Mouse (Mus musculus): ENCODE results near the gene Tent5c. TPM values are rescaled to one million over a fixed set of nuclear protein-coding genes. Genes with fewer than 3 reads are reported as not detected.
"Not testable (repeated sequence)": the region's sequence is repeated elsewhere in the genome, so short reads cannot be mapped to it uniquely, and the experiment has no call there.

Tent5c gene
- polyA plus RNA-seq, 2 experiments: 44.1 to 73.8 TPM

DNA sequence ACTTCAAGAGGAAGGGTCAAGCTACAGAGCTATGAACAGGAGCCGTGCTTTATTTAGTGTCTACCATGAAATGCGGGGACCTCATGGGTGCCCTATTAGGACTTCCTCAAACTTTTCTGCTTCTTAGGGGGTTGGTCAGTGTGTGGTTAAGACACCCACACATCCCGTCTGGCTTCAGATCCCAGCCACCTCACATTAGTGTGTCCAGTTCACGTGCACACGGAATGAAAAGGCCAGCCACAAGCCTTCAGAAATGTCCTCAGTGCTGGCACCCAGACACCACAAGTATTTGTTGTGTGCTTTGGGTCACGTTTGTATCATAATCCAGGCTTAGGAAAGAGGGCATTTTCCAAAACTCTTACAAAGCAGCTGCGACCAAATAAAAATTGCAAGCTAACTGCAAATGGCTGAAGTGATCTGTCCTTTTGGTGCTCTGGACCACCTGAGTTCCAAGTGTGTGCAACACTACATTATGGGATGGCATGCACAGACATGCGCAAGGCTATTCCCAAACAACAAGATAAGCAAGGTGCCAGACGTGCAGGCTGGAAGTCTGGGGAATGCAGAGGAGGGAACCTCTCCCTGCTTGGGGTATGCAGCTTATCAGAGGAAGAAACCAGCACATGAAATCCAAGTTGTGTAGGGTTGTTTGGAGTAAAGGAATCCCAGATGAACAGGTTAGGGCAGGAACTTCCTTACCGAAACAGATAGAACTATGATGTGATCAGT, 69.0 kb downstream of the Tent5c start:
- Histone ChIP-seq H3K9ac (replicated peaks) (no peak overlapping the region), H3K4me1 (replicated peaks; ENCODE audit: control insufficient read depth in 2 of 2, insufficient read depth in 2 of 2, low read length in 1 of 2) (peaks cover 4 to 6% of the 10 kb centered on the region in 2 experiments; a peak in 3 of 4 replicates), H3K4me2 (ENCODE audit: low read depth) (no peak overlapping the region), H3K9me3 (ENCODE audit: control insufficient read depth, low read length) (no peaks in the 10 kb centered on the region), H3K27me3 (ENCODE audit: control insufficient read depth, insufficient read depth, low read length) (no peaks in the 10 kb centered on the region), H3K4me3 (ENCODE audit: insufficient read depth in 1 of 2, low read depth in 2 of 2, low read length in 2 of 2) (no peak overlapping the region), H3K27ac (no peak overlapping the region), H3K36me3 (replicated peaks; ENCODE audit: control insufficient read depth, insufficient read depth, low read depth) (no peaks in the 10 kb centered on the region)
- no peak for ATAC-seq (ENCODE audit: insufficient read depth)
- 57% methylated on average over 10 of the region's 10 CpGs for WGBS (ENCODE audit: insufficient replicate concordance)
- TF ChIP-seq CTCF (IDR thresholded peaks at IDR 0.05; ENCODE audit: low read depth): no peak
- no peak for TF ChIP-seq EP300 (IDR thresholded peaks at IDR 0.05; ENCODE audit: low read depth)
- no peak for DNase-seq (ENCODE audit: low read depth in 3 of 3, low spot score in 3 of 3)

DNA sequence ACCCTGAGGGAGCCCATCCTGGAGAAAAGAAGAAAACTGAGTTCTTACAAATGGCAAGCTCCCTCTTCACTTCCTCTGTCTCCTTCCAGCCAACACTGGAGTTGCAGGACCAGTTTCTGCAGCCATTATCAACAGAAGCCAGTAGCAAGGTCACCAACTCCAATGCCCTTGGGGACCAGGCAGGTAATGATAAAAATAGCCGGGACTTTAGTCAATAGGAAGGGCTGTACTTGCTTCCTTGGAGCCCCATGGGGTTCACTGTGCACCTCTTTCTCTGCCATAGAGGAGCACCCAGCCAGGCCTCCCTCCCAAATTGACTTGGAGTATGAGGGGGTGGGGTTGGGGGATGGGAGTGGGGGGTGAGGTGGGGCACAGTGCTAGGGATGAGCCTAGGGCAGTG, 70.7 kb downstream of the Tent5c start:
- H3K9me3 ChIP-seq (ENCODE audit: control insufficient read depth, low read length): no peaks in the 10 kb centered on the region
- peaks cover 4% of the 10 kb centered on the region in 2 experiments; a peak in 3 of 4 replicates for H3K4me1 ChIP-seq (replicated peaks; ENCODE audit: control insufficient read depth in 2 of 2, insufficient read depth in 2 of 2, low read length in 1 of 2)
- TF ChIP-seq EP300 (IDR thresholded peaks at IDR 0.05; ENCODE audit: low read depth): no peak
- TF ChIP-seq CTCF (IDR thresholded peaks at IDR 0.05; ENCODE audit: low read depth): no peak
- ATAC-seq (ENCODE audit: insufficient read depth) (no peak), DNase-seq (ENCODE audit: low read depth in 3 of 3, low spot score in 3 of 3) (no peak)
- no peak overlapping the region for H3K4me3 ChIP-seq (ENCODE audit: insufficient read depth in 1 of 2, low read depth in 2 of 2, low read length in 2 of 2)
- no peak overlapping the region for H3K9ac ChIP-seq (replicated peaks)
- 52% methylated on average over 1 of the region's 1 CpGs for WGBS (ENCODE audit: insufficient replicate concordance)
- H3K36me3 ChIP-seq (replicated peaks; ENCODE audit: control insufficient read depth, insufficient read depth, low read depth): no peaks in the 10 kb centered on the region
- H3K27me3 ChIP-seq (ENCODE audit: control insufficient read depth, insufficient read depth, low read length): no peaks in the 10 kb centered on the region
- H3K4me2 ChIP-seq (ENCODE audit: low read depth): no peak overlapping the region
- H3K27ac ChIP-seq: no peak overlapping the region

DNA sequence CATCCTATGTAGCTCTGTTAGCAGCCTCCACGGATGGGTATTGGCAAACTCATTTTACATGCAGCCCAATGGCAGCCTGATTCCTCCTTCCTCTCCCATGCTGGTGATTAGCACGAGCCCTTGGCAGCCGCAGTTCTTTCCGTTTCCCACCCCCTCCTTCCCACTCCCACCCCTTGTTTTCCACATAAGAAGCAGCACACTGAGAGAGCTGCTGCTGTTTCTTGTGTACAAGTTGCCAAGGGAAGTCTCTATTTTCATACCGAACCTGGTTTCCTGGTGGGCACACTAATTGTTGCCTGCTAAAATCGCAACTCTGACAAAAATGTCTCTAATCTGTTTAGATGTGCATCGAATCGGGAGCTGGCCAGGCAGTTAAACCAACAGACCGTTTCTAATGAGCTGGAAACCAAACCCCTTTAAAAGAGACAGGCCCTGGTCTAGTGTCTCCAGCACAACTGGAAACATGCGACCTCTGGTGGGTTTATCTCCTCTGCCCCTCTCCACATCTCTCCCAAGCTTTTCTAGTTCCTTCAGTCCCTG, 71.3 kb downstream of the Tent5c start:
- H3K4me3 ChIP-seq (ENCODE audit: insufficient read depth in 1 of 2, low read depth in 2 of 2, low read length in 2 of 2): no peak overlapping the region
- no peak overlapping the region for H3K9ac ChIP-seq (replicated peaks)
- TF ChIP-seq EP300 (IDR thresholded peaks at IDR 0.05; ENCODE audit: low read depth): no peak
- H3K4me1 ChIP-seq (replicated peaks; ENCODE audit: control insufficient read depth in 2 of 2, insufficient read depth in 2 of 2, low read length in 1 of 2): peaks cover 0 to 2% of the 10 kb centered on the region in 2 experiments; a peak in 3 of 4 replicates
- no peak overlapping the region for H3K27ac ChIP-seq
- ATAC-seq (ENCODE audit: insufficient read depth) (no peak), DNase-seq (ENCODE audit: low read depth in 3 of 3, low spot score in 3 of 3) (no peak)
- no peaks in the 10 kb centered on the region for H3K27me3 ChIP-seq (ENCODE audit: control insufficient read depth, insufficient read depth, low read length)
- no peaks in the 10 kb centered on the region for H3K9me3 ChIP-seq (ENCODE audit: control insufficient read depth, low read length)
- WGBS (ENCODE audit: insufficient replicate concordance): 43% methylated on average over 10 of the region's 10 CpGs
- H3K36me3 ChIP-seq (replicated peaks; ENCODE audit: control insufficient read depth, insufficient read depth, low read depth): no peaks in the 10 kb centered on the region
- no peak overlapping the region for H3K4me2 ChIP-seq (ENCODE audit: low read depth)

DNA sequence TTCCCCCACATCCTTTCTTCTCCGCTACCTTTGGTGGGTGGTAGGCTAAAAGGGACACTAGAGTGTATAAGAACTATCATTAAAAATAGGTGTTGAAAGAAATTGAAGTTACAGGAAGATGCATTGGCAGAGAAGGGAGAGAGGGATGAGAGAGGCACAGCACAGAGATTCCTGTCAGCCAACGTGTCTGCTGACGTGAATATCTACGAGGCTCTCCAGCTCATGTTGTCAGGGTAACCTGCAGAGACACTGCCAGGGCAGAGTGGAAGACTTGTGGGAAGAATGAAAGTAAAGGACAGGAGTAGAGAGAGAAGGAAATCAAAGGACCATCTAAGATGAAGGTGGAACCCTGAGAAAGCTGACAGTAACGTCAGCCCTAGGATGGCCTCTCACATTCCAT, 73.5 kb downstream of the Tent5c start:
- Histone ChIP-seq H3K27me3 (ENCODE audit: control insufficient read depth, insufficient read depth, low read length) (no peaks in the 10 kb centered on the region), H3K36me3 (replicated peaks; ENCODE audit: control insufficient read depth, insufficient read depth, low read depth) (no peaks in the 10 kb centered on the region), H3K4me2 (ENCODE audit: low read depth) (no peak overlapping the region), H3K9ac (replicated peaks) (no peak overlapping the region), H3K4me3 (ENCODE audit: insufficient read depth in 1 of 2, low read depth in 2 of 2, low read length in 2 of 2) (no peak overlapping the region), H3K9me3 (ENCODE audit: control insufficient read depth, low read length) (no peaks in the 10 kb centered on the region), H3K27ac (no peak overlapping the region), H3K4me1 (replicated peaks; ENCODE audit: control insufficient read depth in 2 of 2, insufficient read depth in 2 of 2, low read length in 1 of 2) (no peaks in the 10 kb centered on the region)
- 54% methylated on average over 5 of the region's 5 CpGs for WGBS (ENCODE audit: insufficient replicate concordance)
- no peak for TF ChIP-seq CTCF (IDR thresholded peaks at IDR 0.05; ENCODE audit: low read depth)
- TF ChIP-seq EP300 (IDR thresholded peaks at IDR 0.05; ENCODE audit: low read depth): no peak
- no peak for ATAC-seq (ENCODE audit: insufficient read depth)
- no peak for DNase-seq (ENCODE audit: low read depth in 3 of 3, low spot score in 3 of 3)

GRCm38 (mm10) chr3:100413586-100413985, 75.5 kb downstream of the Tent5c start:
- not testable (repeated sequence) for H3K4me3 ChIP-seq (ENCODE audit: insufficient read depth in 1 of 2, low read depth in 2 of 2, low read length in 2 of 2); H3K27me3 ChIP-seq (ENCODE audit: control insufficient read depth, insufficient read depth, low read length); H3K4me1 ChIP-seq (replicated peaks; ENCODE audit: control insufficient read depth in 2 of 2, insufficient read depth in 2 of 2, low read length in 1 of 2); H3K9me3 ChIP-seq (ENCODE audit: control insufficient read depth, low read length); DNase-seq (ENCODE audit: low read depth in 3 of 3, low spot score in 3 of 3); ATAC-seq (ENCODE audit: insufficient read depth); H3K4me2 ChIP-seq (ENCODE audit: low read depth); H3K27ac ChIP-seq; H3K9ac ChIP-seq (replicated peaks); H3K36me3 ChIP-seq (replicated peaks; ENCODE audit: control insufficient read depth, insufficient read depth, low read depth)
- 74% methylated on average over 3 of the region's 3 CpGs for WGBS (ENCODE audit: insufficient replicate concordance)

Data from liver, embryonic 14.5 days (tissue).